Mouse (Mus musculus) small intestine, adult 2 months (tissue): ENCODE results near the gene Grm8.

Experiments
- CTCF ChIP-seq: fragments of 200-500 bp; IDR thresholded peaks from 2 replicates; pipeline ENCODE4 v1.5.1; 2012; ENCODE audit warnings: low read depth, mild to moderate bottlenecking, control low read depth, inconsistent platforms, low read length, moderate library complexity, mixed read lengths; ENCODE audit not compliant: insufficient replicate concordance, insufficient read length; ENCODE audit errors: extremely low read depth
- POLR2A ChIP-seq: fragments of 200-500 bp; IDR thresholded peaks from 2 replicates; pipeline ENCODE4 v1.6.1; 2012; ENCODE audit warnings: low read depth, mild to moderate bottlenecking, control low read depth, inconsistent platforms, low read length, moderate library complexity

DNA sequence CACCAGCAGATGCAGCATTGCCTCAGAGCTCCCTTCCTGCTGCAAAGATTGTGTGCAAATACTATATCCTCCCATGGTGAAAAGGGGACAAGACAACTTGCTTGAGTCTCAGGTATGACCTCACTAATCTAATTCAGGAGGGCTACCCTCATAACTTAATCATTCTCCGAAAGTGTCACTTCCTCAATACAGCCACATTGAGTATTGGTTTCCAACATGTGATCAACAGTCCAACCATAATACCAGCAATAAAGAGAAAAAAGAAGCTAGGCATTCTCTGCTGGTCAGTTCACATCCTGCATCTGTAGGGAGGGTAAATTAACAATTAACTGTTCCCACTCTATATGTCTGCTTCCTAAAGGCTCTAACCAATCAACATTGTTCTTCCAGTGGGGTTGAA, 94.2 kb downstream of the Grm8 start:
- TF ChIP-seq CTCF (no peak), POLR2A (no peak)
